Mouse (Mus musculus) sigmoid colon, adult 10 weeks (tissue): Measurements from ENCODE around the gene Tmem17. TPM values are rescaled to one million over a fixed set of nuclear protein-coding genes. Genes with fewer than 3 reads are reported as not detected.

Experiments
- polyA plus RNA-seq: library from polyadenylated mRNA; stranded (reverse); fragments of 350-450 nt; fragmentation: Illumina TruSeq; extraction: RNeasy Lipid Tissue Mini Kit (QIAGEN cat#74804); gene quantifications from one replicate; pipeline ENCODE4 v1.2.3, GENCODE M21; 2014; ENCODE audit warnings: low read depth, low replicate concordance

The Tmem17 gene
- polyA plus RNA-seq = 2.6 TPM

GRCm38 (mm10) chr11:22512038-22513001, at the start of gene Tmem17:
Gene Tmem17 (plus strand): TSS chr11:22512088.

Other genes with a start within 250 kb of the Tmem17 start
- 19.1 TPM for gene Ehbp1, start 169.8 kb upstream of the Tmem17 start, polyA plus RNA-seq